Mouse (Mus musculus): ENCODE measurements around the gene Csf3. TPM values are rescaled to one million over a fixed set of nuclear protein-coding genes. Genes with fewer than 3 reads are reported as not detected.

The Csf3 gene
- polyA plus RNA-seq (2014; fragmentation: Illumina TruSeq; extraction: RNeasy Lipid Tissue Mini Kit (QIAGEN cat#74804); ENCODE audit: low read depth, low replicate concordance) = 0.20 TPM

DNA sequence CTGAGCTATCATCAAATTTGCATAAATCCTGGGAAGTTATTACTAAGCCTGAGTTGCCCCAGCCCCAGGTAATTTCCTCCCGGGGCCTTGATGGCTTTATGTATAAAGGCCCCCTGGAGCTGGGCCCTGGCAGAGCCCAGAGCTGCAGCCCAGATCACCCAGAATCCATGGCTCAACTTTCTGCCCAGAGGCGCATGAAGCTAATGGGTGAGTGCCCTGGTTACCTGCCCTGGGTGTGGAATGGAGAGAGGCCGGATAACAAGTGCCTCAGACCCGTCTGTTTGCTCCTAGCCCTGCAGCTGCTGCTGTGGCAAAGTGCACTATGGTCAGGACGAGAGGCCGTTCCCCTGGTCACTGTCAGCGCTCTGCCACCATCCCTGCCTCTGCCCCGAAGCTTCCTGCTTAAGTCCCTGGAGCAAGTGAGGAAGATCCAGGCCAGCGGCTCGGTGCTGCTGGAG lies at the start of gene Csf3:
TSS of gene Csf3 (plus strand) at position 51 of the 458 bp plus-strand sequence.

DNA sequence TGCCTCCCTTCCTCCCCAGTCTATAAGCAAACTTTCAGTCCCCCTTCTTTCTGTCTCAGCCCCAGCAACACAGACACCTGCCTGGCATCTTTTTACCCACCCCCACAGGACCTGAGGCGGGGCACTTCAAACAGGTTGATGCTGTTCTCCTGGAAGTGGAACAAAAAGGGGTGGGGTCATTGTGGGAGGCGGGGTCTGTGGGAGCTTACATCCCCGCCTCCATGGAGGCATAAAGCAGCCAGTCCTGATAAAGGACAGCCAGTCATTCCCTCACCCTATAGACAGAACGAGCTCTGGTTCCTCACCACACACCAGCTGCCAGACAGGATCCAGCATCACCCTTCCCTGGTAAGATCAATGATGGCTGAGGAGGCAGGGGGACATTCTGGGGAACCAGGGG lies 37.0 kb upstream of the Csf3 start, which contains the start of gene Gsdma:
TSS of gene Gsdma (plus strand) at position 261 of the 400 bp plus-strand sequence.

DNA sequence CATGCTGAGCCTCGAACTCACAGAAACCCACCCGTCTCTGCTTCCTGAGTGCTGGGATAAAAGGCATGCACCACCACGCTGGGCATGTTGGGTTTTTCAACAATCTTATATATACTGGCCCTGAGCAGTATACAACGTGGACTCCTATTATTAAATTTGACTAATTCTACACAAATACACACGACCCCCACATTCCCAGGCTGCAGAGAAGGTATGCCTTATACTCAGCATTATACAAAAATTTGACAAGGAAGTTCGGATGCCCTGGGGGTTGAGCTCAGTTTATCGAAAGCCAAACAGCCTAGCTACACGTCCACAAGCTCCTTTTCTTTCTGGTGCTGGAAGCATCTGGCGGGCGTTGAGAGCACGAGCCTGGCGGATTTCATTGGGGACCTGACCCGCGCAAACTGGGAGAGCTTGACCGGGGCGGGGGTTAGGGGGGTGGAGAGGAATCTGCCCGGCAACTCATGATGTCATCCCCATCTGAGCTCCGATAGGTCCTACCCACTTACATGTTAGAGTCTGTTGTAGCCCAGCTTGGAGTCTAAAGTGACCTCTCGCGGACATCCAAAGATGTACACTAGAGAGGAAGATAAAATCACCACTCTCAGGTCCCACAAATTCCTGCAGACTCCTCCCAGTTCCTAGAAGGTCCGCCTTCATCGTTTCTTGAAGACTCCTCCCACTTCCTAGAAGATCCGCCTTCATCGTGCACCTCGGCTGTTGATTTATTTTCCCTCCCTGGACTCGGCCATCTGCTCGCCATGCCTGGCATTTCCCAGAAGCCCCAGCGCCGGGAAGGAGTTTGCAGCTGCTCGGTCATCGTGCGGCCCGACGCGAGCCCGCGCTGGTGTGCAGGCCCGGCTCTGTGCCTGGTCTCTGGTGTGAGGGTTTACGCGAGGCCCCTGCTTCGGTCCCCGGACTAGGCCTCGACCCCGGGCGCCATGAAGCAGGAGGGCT lies 19.0 kb upstream of the Csf3 start, which contains the start of gene Psmd3:
TSS of gene Psmd3 (plus strand) at position 769 of the 960 bp plus-strand sequence.

DNA sequence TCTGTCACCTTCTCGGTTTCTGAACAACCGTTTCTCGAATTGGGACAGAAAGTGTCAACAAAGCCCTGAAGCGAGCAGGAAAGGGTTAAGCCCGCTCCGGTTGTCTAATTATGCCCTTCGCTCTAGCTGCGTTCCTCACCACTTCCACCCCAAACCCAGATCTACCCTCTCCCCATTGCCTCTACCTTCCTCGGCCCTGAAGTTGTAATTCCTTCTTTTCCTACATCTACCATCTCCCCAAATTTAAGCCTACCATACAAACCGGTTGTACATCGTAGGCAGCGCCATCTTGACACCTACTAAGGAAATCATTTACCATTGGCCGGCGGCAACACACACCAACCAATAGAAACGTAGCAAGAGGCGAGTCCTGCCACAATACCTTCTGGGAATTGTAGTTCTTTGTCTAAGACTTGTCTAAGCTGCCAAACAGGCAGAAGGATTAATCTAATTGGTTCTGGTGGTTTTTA lies 28.1 kb downstream of the Csf3 start, which contains the start of gene Med24:
TSS of gene Med24 (minus strand) at position 317 of the 470 bp plus-strand sequence.

DNA sequence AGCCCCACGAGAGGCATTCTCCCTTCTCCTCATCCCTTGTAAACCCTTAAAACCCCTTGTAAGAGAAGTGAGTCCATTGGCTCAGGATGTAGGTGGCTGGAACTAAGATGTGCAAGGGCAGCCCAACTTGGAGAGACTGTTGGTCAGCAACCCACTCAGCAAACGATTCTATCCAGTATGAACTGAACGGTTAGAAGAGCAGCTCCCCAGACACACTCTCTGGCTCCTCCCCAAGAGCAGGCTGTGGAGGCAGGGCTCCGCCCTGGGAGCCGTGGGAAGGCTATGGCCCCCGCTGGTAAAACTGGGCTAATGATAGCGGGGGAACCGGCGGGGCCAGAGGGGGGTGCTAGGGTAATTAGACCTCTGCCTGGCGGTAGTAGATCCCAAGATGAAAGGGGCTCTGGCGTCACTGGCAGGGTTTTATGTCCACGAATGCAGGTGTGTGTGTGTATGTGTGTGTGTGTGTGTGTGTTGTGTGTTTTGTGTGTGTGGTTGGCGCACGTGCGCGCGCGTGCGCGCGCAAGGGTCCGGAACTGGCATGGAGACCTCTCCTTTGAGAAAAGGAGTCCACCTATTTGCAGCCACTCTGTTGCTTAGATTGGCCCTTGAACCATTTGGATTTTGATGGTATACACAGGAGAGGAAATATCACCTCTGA lies 39.5 kb downstream of the Csf3 start, which contains the start of gene Thra:
TSS of gene Thra (plus strand) at position 246 of the 658 bp plus-strand sequence.

Other genes with a start within 250 kb of the Csf3 start
- gene Ikzf3, start 155.2 kb upstream of the Csf3 start, polyA plus RNA-seq (2014; fragmentation: Illumina TruSeq; extraction: RNeasy Lipid Tissue Mini Kit (QIAGEN cat#74804); ENCODE audit: low read depth, low replicate concordance) = 0.18 TPM
- 608 TPM for gene Zpbp2, start 150.2 kb upstream of the Csf3 start, polyA plus RNA-seq (2014; fragmentation: Illumina TruSeq; extraction: RNeasy Lipid Tissue Mini Kit (QIAGEN cat#74804); ENCODE audit: low read depth, low replicate concordance)
- 10.1 TPM for gene Ormdl3, start 113.9 kb upstream of the Csf3 start, polyA plus RNA-seq (2014; fragmentation: Illumina TruSeq; extraction: RNeasy Lipid Tissue Mini Kit (QIAGEN cat#74804); ENCODE audit: low read depth, low replicate concordance)
- not detected for gene Lrrc3c, start 103.0 kb upstream of the Csf3 start, polyA plus RNA-seq (2014; fragmentation: Illumina TruSeq; extraction: RNeasy Lipid Tissue Mini Kit (QIAGEN cat#74804); ENCODE audit: low read depth, low replicate concordance)
- gene Gm12355, start 75.6 kb upstream of the Csf3 start, polyA plus RNA-seq (2014; fragmentation: Illumina TruSeq; extraction: RNeasy Lipid Tissue Mini Kit (QIAGEN cat#74804); ENCODE audit: low read depth, low replicate concordance) = 0.56 TPM
- gene Gsdma3, start 74.9 kb upstream of the Csf3 start, polyA plus RNA-seq (2014; fragmentation: Illumina TruSeq; extraction: RNeasy Lipid Tissue Mini Kit (QIAGEN cat#74804); ENCODE audit: low read depth, low replicate concordance) = not detected
- not detected for gene Gsdma2, start 54.5 kb upstream of the Csf3 start, polyA plus RNA-seq (2014; fragmentation: Illumina TruSeq; extraction: RNeasy Lipid Tissue Mini Kit (QIAGEN cat#74804); ENCODE audit: low read depth, low replicate concordance)
- gene Gsdma, start 36.9 kb upstream of the Csf3 start, polyA plus RNA-seq (2014; fragmentation: Illumina TruSeq; extraction: RNeasy Lipid Tissue Mini Kit (QIAGEN cat#74804); ENCODE audit: low read depth, low replicate concordance) = 1.6 TPM
- gene Psmd3, start 18.7 kb upstream of the Csf3 start, polyA plus RNA-seq (2014; fragmentation: Illumina TruSeq; extraction: RNeasy Lipid Tissue Mini Kit (QIAGEN cat#74804); ENCODE audit: low read depth, low replicate concordance) = 11.0 TPM
- 28.3 TPM for gene Med24, start 28.2 kb downstream of the Csf3 start, polyA plus RNA-seq (2014; fragmentation: Illumina TruSeq; extraction: RNeasy Lipid Tissue Mini Kit (QIAGEN cat#74804); ENCODE audit: low read depth, low replicate concordance)
- 2.9 TPM for gene Thra, start 39.4 kb downstream of the Csf3 start, polyA plus RNA-seq (2014; fragmentation: Illumina TruSeq; extraction: RNeasy Lipid Tissue Mini Kit (QIAGEN cat#74804); ENCODE audit: low read depth, low replicate concordance)
- 0.81 TPM for gene Nr1d1, start 74.1 kb downstream of the Csf3 start, polyA plus RNA-seq (2014; fragmentation: Illumina TruSeq; extraction: RNeasy Lipid Tissue Mini Kit (QIAGEN cat#74804); ENCODE audit: low read depth, low replicate concordance)
- gene Msl1, start 94.3 kb downstream of the Csf3 start, polyA plus RNA-seq (2014; fragmentation: Illumina TruSeq; extraction: RNeasy Lipid Tissue Mini Kit (QIAGEN cat#74804); ENCODE audit: low read depth, low replicate concordance) = 270 TPM
- 18.6 TPM for gene Casc3, start 103.6 kb downstream of the Csf3 start, polyA plus RNA-seq (2014; fragmentation: Illumina TruSeq; extraction: RNeasy Lipid Tissue Mini Kit (QIAGEN cat#74804); ENCODE audit: low read depth, low replicate concordance)
- gene Rapgefl1, start 135.5 kb downstream of the Csf3 start, polyA plus RNA-seq (2014; fragmentation: Illumina TruSeq; extraction: RNeasy Lipid Tissue Mini Kit (QIAGEN cat#74804); ENCODE audit: low read depth, low replicate concordance) = 0.34 TPM
- gene Wipf2, start 162.4 kb downstream of the Csf3 start, polyA plus RNA-seq (2014; fragmentation: Illumina TruSeq; extraction: RNeasy Lipid Tissue Mini Kit (QIAGEN cat#74804); ENCODE audit: low read depth, low replicate concordance) = 3.8 TPM
- gene Cdc6, start 206.5 kb downstream of the Csf3 start, polyA plus RNA-seq (2014; fragmentation: Illumina TruSeq; extraction: RNeasy Lipid Tissue Mini Kit (QIAGEN cat#74804); ENCODE audit: low read depth, low replicate concordance) = 3.9 TPM
- 1.3 TPM for gene Rara, start 226.6 kb downstream of the Csf3 start, polyA plus RNA-seq (2014; fragmentation: Illumina TruSeq; extraction: RNeasy Lipid Tissue Mini Kit (QIAGEN cat#74804); ENCODE audit: low read depth, low replicate concordance)